Mouse (Mus musculus) T-cell, adult 66 days (primary cell): ENCODE results near the gene Arv1. TPM values are rescaled to one million over a fixed set of nuclear protein-coding genes. Genes with fewer than 3 reads are reported as not detected.

Experiments
- total RNA-seq, 2 experiments: library from RNA; stranded (reverse); gene quantifications; 3 replicates in 1 of 2; 4 replicates in 1 of 2; pipeline ENCODE4 v1.2.4; 2023

Arv1 gene
- total RNA-seq, result 10 to 100 TPM; 32.8 to 41.5 TPM

DNA sequence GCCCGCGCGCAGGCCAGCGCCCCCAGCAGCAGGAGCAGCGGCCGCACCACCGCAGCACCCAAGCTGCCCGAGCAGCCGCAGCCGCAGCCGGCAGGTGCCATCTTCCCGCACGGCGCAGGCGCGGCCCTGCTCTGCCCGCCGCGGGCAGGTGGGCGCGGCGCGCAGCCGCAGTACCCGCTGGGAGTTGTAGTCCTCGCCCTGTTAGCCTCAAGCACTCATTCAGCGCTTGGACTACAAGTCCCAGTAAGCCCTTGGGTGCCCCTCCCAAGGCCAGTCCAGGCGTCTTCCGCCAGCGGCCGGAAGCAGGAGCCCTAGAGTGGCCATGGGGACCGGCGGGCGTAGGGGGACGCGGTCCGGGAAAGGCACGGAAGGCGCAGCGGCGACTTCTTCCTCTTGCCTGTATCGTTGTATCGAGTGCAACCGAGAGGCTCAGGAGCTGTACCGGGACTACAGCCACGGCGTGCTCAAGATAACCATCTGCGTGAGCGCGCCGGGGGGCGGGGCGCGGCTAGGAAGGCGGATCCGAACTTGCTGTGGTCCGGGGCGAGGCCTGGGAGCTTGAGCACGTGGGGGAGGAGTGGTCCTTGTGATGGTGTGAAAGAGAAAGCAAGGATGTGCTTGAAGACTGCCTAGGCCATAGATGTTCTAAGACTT, at the start of gene Arv1, which contains the start of gene Ttc13:
Gene Arv1, plus strand, starts transcription at position 278 of the 654 bp plus-strand sequence.
Gene Ttc13, minus strand, starts transcription at position 122 of the 654 bp plus-strand sequence.

DNA sequence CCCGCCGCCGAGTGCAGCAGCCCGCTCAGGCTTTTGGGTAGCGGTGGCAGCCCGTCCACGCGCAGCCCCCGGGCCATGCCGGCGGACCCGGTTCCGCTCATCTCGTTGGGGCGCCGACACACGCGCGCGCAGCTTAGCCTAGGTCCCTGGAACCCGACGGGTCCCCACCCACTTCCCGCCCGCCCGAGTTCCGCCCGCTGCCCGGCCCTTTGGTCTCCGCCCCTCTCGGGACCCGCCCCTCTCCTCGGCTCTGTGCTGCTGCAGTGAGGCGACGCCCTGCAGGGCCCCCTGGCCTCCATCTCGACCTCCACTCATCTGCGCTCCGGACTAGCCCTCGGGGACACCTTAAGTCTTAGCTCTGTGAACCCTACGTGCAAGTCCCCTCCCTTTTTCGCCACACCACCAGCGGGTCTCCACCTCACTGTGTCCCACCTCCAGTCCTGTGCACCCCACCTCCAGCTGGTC, 29.8 kb downstream of the Arv1 start, which contains the start of gene Fam89a:
Gene Fam89a, minus strand, starts transcription at position 124 of the 465 bp plus-strand sequence.

Other genes starting within 250 kb of the Arv1 start
- gene Cog2, start 201.4 kb upstream of the Arv1 start, total RNA-seq, result 10 to 100 TPM; 52.1 to 53.8 TPM
- gene Agt, start 152.4 kb upstream of the Arv1 start, total RNA-seq, result not detected
- not detected for gene Capn9, start 146.0 kb upstream of the Arv1 start, total RNA-seq
- 1 to 10 TPM; 6.0 to 7.7 TPM for gene 2310022B05Rik, start 58.8 kb upstream of the Arv1 start, total RNA-seq
- gene Ttc13, start 156 bp upstream of the Arv1 start, total RNA-seq, result 100 to 1,000 TPM; 220 to 276 TPM
- under 1 TPM in 1 of 2 experiments, not detected in 1; 0.70 TPM for gene Fam89a, start 29.7 kb downstream of the Arv1 start, total RNA-seq
- gene Trim67, start 71.0 kb downstream of the Arv1 start, total RNA-seq, result not detected
- 10 to 100 TPM; 63.8 to 68.8 TPM for gene Gnpat, start 140.9 kb downstream of the Arv1 start, total RNA-seq
- 10 to 100 TPM; 28.8 to 30.0 TPM for gene 2810004N23Rik, start 141.0 kb downstream of the Arv1 start, total RNA-seq
- gene Exoc8, start 175.6 kb downstream of the Arv1 start, total RNA-seq, result 10 to 100 TPM; 14.9 to 17.5 TPM
- gene Sprtn, start 175.7 kb downstream of the Arv1 start, total RNA-seq, result 10 to 100 TPM; 33.2 to 38.3 TPM
- 10 to 100 TPM; 39.2 to 39.5 TPM for gene Egln1, start 227.2 kb downstream of the Arv1 start, total RNA-seq